Mouse (Mus musculus) gastrocnemius, postnatal 36 days (tissue): ENCODE results near the gene Pla2g2e. TPM values are rescaled to one million over a fixed set of nuclear protein-coding genes. Genes with fewer than 3 reads are reported as not detected.
"Not testable (repeated sequence)": the region's sequence is repeated elsewhere in the genome, so short reads cannot be mapped to it uniquely, and the experiment has no call there.

Source experiments
- DNase-seq, 2 experiments: peaks; one replicate each; pipeline ENCODE4 v3.0.0; 2022
- intact Hi-C: fragments of 180-260 bp; cut with DNase I; formaldehyde crosslinking; loops from one replicate; pipeline ENCODE4 v1.15.1; 2025
- long read RNA-seq, 2 experiments: library from polyadenylated mRNA; stranded (forward); transcript quantifications; one replicate each; pipeline ENCODE4 v2.0.0; 2021
- total RNA-seq, 2 experiments: library from RNA; stranded (reverse); gene quantifications; 2 replicates each; pipeline ENCODE4 v1.2.3; 2021

Pla2g2e gene
- total RNA-seq, result not detected
- long read RNA-seq, experiment 1, result 0 reads
- long read RNA-seq, experiment 2, result 0 reads

GRCm38 (mm10) chr4:138877731-138878130, at the start of gene Pla2g2e:
Pla2g2e (plus strand) TSS chr4:138877942.
- intact Hi-C loops, result no loop called here
- DNase-seq, result no peak

GRCm38 (mm10) chr4:138839806-138840205, 37.9 kb upstream of the Pla2g2e start:
- DNase-seq, result no peak
- intact Hi-C loops, result no loop called here

- intact Hi-C loops, result no loop called here
- DNase-seq, result no peak
Observed at GRCm38 (mm10) chr4:138840726-138841125, 37.0 kb upstream of the Pla2g2e start.

- intact Hi-C loops, result no loop called here
- no peak for DNase-seq
Observed at GRCm38 (mm10) chr4:138841386-138841785, 36.4 kb upstream of the Pla2g2e start.

GRCm38 (mm10) chr4:138851463-138851862, 26.3 kb upstream of the Pla2g2e start:
- intact Hi-C loops, result loop anchor here (2.0 to 5.0 kb wide), 2 partner anchors 143 to 404 kb away; no protein-coding TSS in a partner anchor
- peak; percentile 48 to 54 for DNase-seq

GRCm38 (mm10) chr4:138852961-138853360, 24.8 kb upstream of the Pla2g2e start:
- intact Hi-C loops, result loop anchor here (1.0 to 5.0 kb wide), 2 partner anchors 105 to 406 kb away; no protein-coding TSS in a partner anchor
- no peak for DNase-seq

- intact Hi-C loops, result no loop called here
- DNase-seq, result no peak
Observed at GRCm38 (mm10) chr4:138855092-138855632, 22.6 kb upstream of the Pla2g2e start.

- intact Hi-C loops, result no loop called here
- peak in 1 of 2 experiments; percentile 21 for DNase-seq
Observed at GRCm38 (mm10) chr4:138856491-138856890, 21.3 kb upstream of the Pla2g2e start.

- intact Hi-C loops, result no loop called here
Observed at GRCm38 (mm10) chr4:138857576-138857975, 20.2 kb upstream of the Pla2g2e start.

GRCm38 (mm10) chr4:138858446-138858845, 19.3 kb upstream of the Pla2g2e start:
- no peak for DNase-seq
- intact Hi-C loops, result no loop called here

More at GRCm38 (mm10) chr4:138857576-138857975, 20.2 kb upstream of the Pla2g2e start:
- no peak for DNase-seq

GRCm38 (mm10) chr4:138859245-138859644, 18.5 kb upstream of the Pla2g2e start:
- DNase-seq, result no peak
- intact Hi-C loops, result no loop called here

GRCm38 (mm10) chr4:138859728-138860127, 18.0 kb upstream of the Pla2g2e start:
- peak; percentile 41 to 51 for DNase-seq
- intact Hi-C loops, result no loop called here

- intact Hi-C loops, result no loop called here
- no peak for DNase-seq
Observed at GRCm38 (mm10) chr4:138863344-138863998, 14.3 kb upstream of the Pla2g2e start, which contains the start of gene Pla2g5. Pla2g5 (minus strand) TSS chr4:138863482.

- intact Hi-C loops, result no loop called here
- DNase-seq, result no peak
Observed at GRCm38 (mm10) chr4:138865092-138865491, 12.7 kb upstream of the Pla2g2e start.

GRCm38 (mm10) chr4:138865991-138866390, 11.8 kb upstream of the Pla2g2e start:
- no peak for DNase-seq
- intact Hi-C loops, result loop anchor here (1.0 kb wide), 1 partner anchor 17 kb away; no protein-coding TSS in a partner anchor

- DNase-seq, result peak in 1 of 2 experiments; percentile 59
- intact Hi-C loops, result loop anchor here (1.0 kb wide), 1 partner anchor 17 kb away; no protein-coding TSS in a partner anchor
Observed at GRCm38 (mm10) chr4:138866413-138866812, 11.3 kb upstream of the Pla2g2e start.

- intact Hi-C loops, result no loop called here
- DNase-seq, result no peak
Observed at GRCm38 (mm10) chr4:138868666-138869065, 9.1 kb upstream of the Pla2g2e start.

- intact Hi-C loops, result no loop called here
- DNase-seq, result no peak
Observed at GRCm38 (mm10) chr4:138873864-138874263, 3.9 kb upstream of the Pla2g2e start, which contains the start of gene Gm13030. Gm13030 (minus strand) TSS chr4:138873964.

- DNase-seq, intact Hi-C loops: not testable (repeated sequence)
Observed at GRCm38 (mm10) chr4:138875275-138875674, 2.5 kb upstream of the Pla2g2e start.

GRCm38 (mm10) chr4:138875986-138876385, 1.8 kb upstream of the Pla2g2e start:
- intact Hi-C loops, result no loop called here
- no peak for DNase-seq

- peak in 1 of 2 experiments; percentile 20 for DNase-seq
- intact Hi-C loops, result no loop called here
Observed at GRCm38 (mm10) chr4:138878783-138879182, 1.0 kb downstream of the Pla2g2e start.

- intact Hi-C loops, result no loop called here
- DNase-seq, result no peak
Observed at GRCm38 (mm10) chr4:138879808-138880207, 2.1 kb downstream of the Pla2g2e start.
